Mouse (Mus musculus) ES-E14 (cell line): ENCODE measurements around the gene Stpg4. TPM values are rescaled to one million over a fixed set of nuclear protein-coding genes. Genes with fewer than 3 reads are reported as not detected.

ENCODE experiments used
- DNase-seq: peaks from one replicate; pipeline ENCODE4 v3.0.0-alpha.2; 2013; ENCODE audit warnings: low read depth, low spot score
- H3K27ac ChIP-seq: 2 replicates; pipeline ENCODE4 v1.5.1; 2012; ENCODE audit warnings: low read depth, mild to moderate bottlenecking, low read length, moderate library complexity, mixed read lengths; ENCODE audit not compliant: poor library complexity, insufficient read depth, severe bottlenecking
- H3K36me3 ChIP-seq: 2 replicates; pipeline ENCODE4 v1.6.1; 2012; ENCODE audit warnings: mild to moderate bottlenecking, low read length, moderate library complexity, mixed read lengths; ENCODE audit not compliant: control insufficient read depth, poor library complexity, insufficient read depth, severe bottlenecking
- H3K4me1 ChIP-seq, 2 experiments: fragments of 150-350 bp in 1 of 2; sonication (generic) in 1 of 2; 2 replicates each; pipeline ENCODE4 v1.6.1; 2012; ENCODE audit warnings: low read length in 2 of 2, mild to moderate bottlenecking in 1 of 2, mixed read lengths in 1 of 2; ENCODE audit not compliant: control insufficient read depth in 2 of 2, insufficient read depth in 2 of 2, poor library complexity in 1 of 2
- H3K4me3 ChIP-seq, 2 experiments: fragments of 150-350 bp in 1 of 2; sonication (generic) in 1 of 2; 2 replicates each; pipeline ENCODE4 v1.5.1; 2012; ENCODE audit warnings: low read length in 2 of 2, low read depth in 1 of 2, mild to moderate bottlenecking in 1 of 2, mixed read lengths in 1 of 2; ENCODE audit not compliant: insufficient read depth in 1 of 2, poor library complexity in 1 of 2, severe bottlenecking in 1 of 2
- H3K9ac ChIP-seq: 2 replicates; pipeline ENCODE4 v1.6.1; 2012; ENCODE audit warnings: low read depth, mild to moderate bottlenecking, low read length, mixed read lengths; ENCODE audit not compliant: poor library complexity, insufficient read depth, severe bottlenecking
- H3K9me3 ChIP-seq: fragments of 150-350 bp; sonication (generic); 2 replicates; pipeline ENCODE4 v1.6.1; 2012; ENCODE audit warnings: low read depth, mild to moderate bottlenecking, low read length; ENCODE audit not compliant: control insufficient read depth, insufficient read depth
- CHD2 ChIP-seq: IDR thresholded peaks from 2 replicates; pipeline ENCODE4 v1.6.1; 2014; ENCODE audit warnings: mild to moderate bottlenecking, low read depth, low read length, inconsistent platforms
- HCFC1 ChIP-seq: IDR thresholded peaks from 2 replicates; pipeline ENCODE4 v1.6.1; 2012; ENCODE audit warnings: low read length, inconsistent platforms, borderline replicate concordance; ENCODE audit not compliant: insufficient read depth
- MAFK ChIP-seq: IDR thresholded peaks from 2 replicates; pipeline ENCODE4 v1.6.1; 2014; ENCODE audit warnings: mild to moderate bottlenecking, low read depth, low read length, inconsistent platforms; ENCODE audit not compliant: insufficient read depth
- ZC3H11A ChIP-seq: IDR thresholded peaks from 2 replicates; pipeline ENCODE4 v1.6.1; 2012; ENCODE audit warnings: low read depth, mild to moderate bottlenecking, inconsistent platforms, low read length, borderline replicate concordance
- ZNF384 ChIP-seq: IDR thresholded peaks from 2 replicates; pipeline ENCODE4 v1.6.1; 2012; ENCODE audit warnings: low read depth, low read length, inconsistent platforms
- in situ Hi-C, 2 experiments: fragments of 600-800 bp; cut with MboI; formaldehyde crosslinking; loops; one replicate each; pipeline ENCODE4 v1.15.1; 2025; ENCODE audit warnings: low sequenced_read_pairs in 2 of 2, inconsistent platforms in 1 of 2; ENCODE audit not compliant: unreplicated experiment in 2 of 2
- total RNA-seq: library from RNA; depleted of rRNA; stranded (reverse); fragments of 300-350 nt; gene quantifications from 2 replicates; pipeline ENCODE4 v1.2.3, GENCODE M21; 2012

The Stpg4 gene
- total RNA-seq, 1 experiment, result not detected

DNA sequence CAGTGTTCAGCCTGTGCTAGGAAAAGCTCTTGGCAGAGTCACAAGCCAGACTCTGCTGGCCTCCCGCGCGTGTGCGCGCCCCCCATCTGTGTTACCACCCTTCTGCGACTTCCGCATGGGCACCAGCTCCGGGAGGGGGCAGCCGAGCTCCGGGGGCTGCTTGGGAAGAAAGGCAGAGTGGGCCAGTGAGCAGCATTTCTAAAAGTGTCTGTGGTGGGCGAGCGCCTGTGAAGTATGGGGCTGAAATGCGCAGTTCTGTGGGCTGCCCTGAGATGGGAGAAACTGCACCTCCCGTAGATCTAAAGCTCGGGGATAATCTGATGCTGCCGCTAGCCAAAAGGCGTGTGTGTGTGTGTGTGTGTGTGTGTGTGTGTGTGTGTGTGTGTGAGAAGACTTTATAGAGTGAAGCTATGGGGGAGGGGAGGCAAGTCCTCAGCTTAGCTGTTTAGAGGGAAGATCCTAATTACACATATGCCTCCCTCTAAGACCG, 58.2 kb downstream of the Stpg4 start:
- in situ Hi-C loops, result no loop called here
- no peak for DNase-seq
- Histone ChIP-seq H3K36me3 (no peaks in the 10 kb centered on the region), H3K9ac (no peak overlapping the region), H3K27ac (no peak overlapping the region; the same call in 1 of the 2 replicates), H3K4me1 (peaks cover 0 to 17% of the 10 kb centered on the region in 2 experiments; a peak in 1 of 4 replicates), H3K4me3 (no peak overlapping the region), H3K9me3 (no peaks in the 10 kb centered on the region)
- TF ChIP-seq ZC3H11A (no peak), ZNF384 (no peak), HCFC1 (no peak), CHD2 (no peak), MAFK (no peak)

DNA sequence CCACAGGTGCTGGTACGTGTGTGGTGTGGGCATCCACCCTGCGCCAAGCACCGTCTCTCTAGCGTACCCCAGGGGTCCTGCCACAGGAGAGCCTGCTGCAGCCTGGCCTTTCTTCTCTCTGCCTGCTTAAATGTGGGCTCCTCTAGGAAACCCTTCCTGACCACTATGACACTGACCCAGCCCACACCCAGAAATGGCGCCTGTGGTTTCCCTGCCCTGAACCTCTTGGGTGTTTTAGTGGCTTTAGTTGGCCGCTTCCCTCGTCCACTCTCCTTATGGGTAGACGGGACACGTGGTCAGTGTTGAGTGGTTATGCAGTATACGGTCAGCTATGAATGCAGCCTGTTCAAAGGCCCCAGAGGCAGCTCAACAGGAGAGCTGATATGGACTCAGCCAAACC, 59.1 kb downstream of the Stpg4 start:
- Histone ChIP-seq H3K9me3 (no peaks in the 10 kb centered on the region), H3K9ac (no peak overlapping the region), H3K27ac (no peak overlapping the region), H3K36me3 (no peaks in the 10 kb centered on the region), H3K4me1 (peaks cover 0 to 17% of the 10 kb centered on the region in 2 experiments; a peak in 1 of 4 replicates), H3K4me3 (no peak overlapping the region)
- TF ChIP-seq ZC3H11A, result no peak
- no peak for TF ChIP-seq ZNF384
- no peak for TF ChIP-seq MAFK
- TF ChIP-seq CHD2, result no peak
- TF ChIP-seq HCFC1, result no peak
- in situ Hi-C loops, result no loop called here
- no peak for DNase-seq

DNA sequence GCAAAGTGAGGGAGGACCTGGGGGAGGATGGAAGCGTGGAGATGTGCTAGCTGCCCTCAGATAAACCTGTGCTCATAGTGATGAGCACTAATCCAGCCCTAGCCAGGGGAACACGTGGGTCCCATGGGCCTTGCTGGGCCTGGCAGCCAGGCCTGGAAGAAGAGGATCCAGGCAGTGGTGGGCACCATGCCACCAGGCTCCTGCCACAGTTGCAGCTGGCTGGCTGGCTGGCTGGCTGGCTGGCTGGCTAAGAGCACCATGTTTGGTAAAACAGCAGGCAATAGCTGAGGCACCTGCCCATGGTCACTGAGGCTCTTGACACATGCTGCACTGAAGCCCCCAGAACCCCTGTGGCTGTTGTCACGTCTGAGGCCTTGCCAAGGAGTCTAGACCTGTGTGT, 59.9 kb downstream of the Stpg4 start:
- DNase-seq, result no peak
- in situ Hi-C loops, result no loop called here
- Histone ChIP-seq H3K4me3 (no peak overlapping the region), H3K27ac (no peak overlapping the region), H3K9ac (no peak overlapping the region), H3K4me1 (peaks cover 0 to 17% of the 10 kb centered on the region in 2 experiments; a peak in 1 of 4 replicates), H3K9me3 (no peaks in the 10 kb centered on the region), H3K36me3 (no peaks in the 10 kb centered on the region)
- TF ChIP-seq ZC3H11A, result no peak
- no peak for TF ChIP-seq MAFK
- no peak for TF ChIP-seq ZNF384
- TF ChIP-seq CHD2, result no peak
- TF ChIP-seq HCFC1, result no peak

DNA sequence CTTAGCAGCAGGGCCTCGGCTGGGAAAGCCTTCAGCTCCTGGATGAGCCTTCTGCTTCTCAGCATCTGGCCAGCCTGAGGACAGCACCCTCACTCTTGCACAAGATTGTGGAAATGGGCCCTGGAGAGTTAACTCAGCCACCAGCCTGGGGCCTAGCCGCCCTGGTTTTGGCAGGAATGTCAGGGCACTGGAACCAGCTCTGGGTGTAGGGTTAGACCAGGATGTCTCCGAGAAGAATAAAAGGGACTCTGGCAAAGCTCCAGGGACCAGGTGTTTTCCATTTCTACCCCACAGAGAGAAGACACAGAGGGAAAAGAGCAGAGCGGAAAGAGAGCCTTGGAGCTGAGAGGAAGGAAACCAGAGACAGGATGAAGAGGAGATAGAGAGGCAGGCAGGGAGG, 60.3 kb downstream of the Stpg4 start:
- Histone ChIP-seq H3K4me3 (no peak overlapping the region), H3K9me3 (no peaks in the 10 kb centered on the region), H3K27ac (no peak overlapping the region), H3K9ac (no peak overlapping the region), H3K36me3 (no peaks in the 10 kb centered on the region), H3K4me1 (peaks cover 0 to 17% of the 10 kb centered on the region in 2 experiments; a peak in 1 of 4 replicates)
- in situ Hi-C loops, result no loop called here
- DNase-seq, result no peak
- no peak for TF ChIP-seq CHD2
- no peak for TF ChIP-seq MAFK
- TF ChIP-seq ZC3H11A, result no peak
- no peak for TF ChIP-seq ZNF384
- no peak for TF ChIP-seq HCFC1

DNA sequence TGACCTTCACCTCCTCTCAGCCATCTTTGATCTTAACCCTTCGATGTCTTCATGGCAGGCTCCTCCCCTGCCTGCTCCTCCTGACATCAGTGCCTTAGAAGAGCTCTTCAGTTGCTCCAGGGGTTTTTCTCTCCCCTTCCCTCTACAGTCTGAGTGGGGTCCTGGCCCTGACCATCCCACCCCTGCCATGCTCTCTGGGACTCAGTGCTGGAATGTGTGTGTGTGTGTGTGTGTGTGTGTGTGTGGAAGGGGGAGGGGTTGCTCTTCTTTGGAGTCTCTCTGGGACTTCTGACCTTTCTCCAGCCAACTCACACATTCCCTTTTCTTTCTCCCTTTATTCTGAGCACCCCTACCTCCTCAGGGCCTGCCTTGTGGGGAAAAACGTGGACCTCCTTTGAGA, 61.0 kb downstream of the Stpg4 start:
- no peak for TF ChIP-seq ZNF384
- TF ChIP-seq MAFK, result no peak
- no peak for TF ChIP-seq CHD2
- no peak for TF ChIP-seq HCFC1
- no peak for TF ChIP-seq ZC3H11A
- H3K9me3 ChIP-seq, result no peaks in the 10 kb centered on the region
- no peak overlapping the region for H3K27ac ChIP-seq
- H3K4me3 ChIP-seq, result no peak overlapping the region
- no peaks in the 10 kb centered on the region; the same call in 1 of the 2 replicates for H3K36me3 ChIP-seq
- in situ Hi-C loops, result no loop called here
- peaks cover 0 to 17% of the 10 kb centered on the region in 2 experiments; a peak in 1 of 4 replicates for H3K4me1 ChIP-seq
- DNase-seq, result no peak
- no peak overlapping the region for H3K9ac ChIP-seq
